8 mouse cellular contexts compared by ENCODE assay signal in the genomic region with DNA sequence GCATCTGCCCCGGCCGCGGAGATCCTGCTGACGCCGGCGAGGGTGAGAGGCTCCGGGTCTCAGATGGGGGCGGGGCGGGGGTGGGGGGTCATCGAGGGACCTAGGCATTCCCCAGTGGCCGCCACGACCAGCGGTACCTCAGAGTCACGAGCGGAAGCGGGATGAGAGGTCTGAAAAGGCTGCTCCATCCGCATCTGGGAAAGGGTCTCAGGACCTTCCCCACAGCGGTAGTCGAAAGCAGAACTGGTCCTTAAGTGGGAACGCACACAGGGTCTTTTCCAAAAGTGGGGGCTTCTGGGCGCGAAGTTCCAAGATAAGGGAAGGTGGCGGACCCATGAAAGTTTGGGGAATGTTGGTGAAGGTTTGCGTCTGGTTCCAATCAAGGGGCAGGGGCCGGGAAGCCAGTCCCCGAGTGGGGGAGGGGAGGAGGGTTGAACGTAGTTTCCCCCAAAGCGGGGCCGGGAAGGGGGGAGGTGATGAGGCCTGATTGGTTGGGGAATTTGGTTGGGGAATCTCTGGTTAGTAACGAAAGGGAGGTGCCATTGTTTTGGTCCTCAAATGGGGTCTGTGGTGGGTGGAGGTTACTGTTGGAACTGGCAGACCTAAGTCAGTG. TPM values are rescaled to one million over a fixed set of nuclear protein-coding genes. Genes with fewer than 3 reads are reported as not detected.
DNase-seq lines count a peak whose midpoint lies in the region; ATAC-seq lines count a peak whose summit lies in the region.

No protein-coding gene starts in this region.

- no peaks in the 10 kb centered on the region for H3K27me3 ChIP-seq in forebrain, embryonic 11.5 days (ENCODE audit: control insufficient read depth, insufficient read depth, low read length)
- H3K27me3 ChIP-seq in neural tube, embryonic 14.5 days (ENCODE audit: control insufficient read depth, insufficient read depth, low read length) = no peaks in the 10 kb centered on the region

- peak; percentile 73 for DNase-seq in right cerebral cortex, postnatal 14 days
- no peak for DNase-seq in right cerebral cortex, postnatal 25 days
- DNase-seq in brain, adult 2 months (ENCODE audit: low read depth, low spot score) = peak; percentile 55
- DNase-seq in forebrain, embryonic 11.5 days (ENCODE audit: low spot score) = peak; percentile 88
- DNase-seq in hindlimb bud, embryonic 11.5 days (ENCODE audit: extremely low spot score, low read depth, low spot score) = peak; percentile 81
- DNase-seq in lung, adult 18-20 months = peak; percentile 20
- no peak for DNase-seq in c-Kit-positive CD71-positive TER-119-positive erythroid progenitor cells, embryonic 14.5 days (ENCODE audit: low spot score)

- no peaks in the 10 kb centered on the region for H3K36me3 ChIP-seq in forebrain, embryonic 11.5 days (ENCODE audit: control insufficient read depth, insufficient read depth, low read length)
- H3K36me3 ChIP-seq in neural tube, embryonic 14.5 days (ENCODE audit: control insufficient read depth, insufficient read depth, low read length) = no peaks in the 10 kb centered on the region

- peak overlapping the region; percentile 77 for H3K27ac ChIP-seq in forebrain, embryonic 11.5 days (ENCODE audit: low read depth, low read length)
- H3K27ac ChIP-seq in neural tube, embryonic 14.5 days (ENCODE audit: low read depth, low read length) = peak overlapping the region; percentile 83

- under 1% methylated on average over 30 of the region's 30 CpGs for WGBS in forebrain, embryonic 11.5 days
- WGBS in neural tube, embryonic 14.5 days = 0% methylated on average over 30 of the region's 30 CpGs

- peak; percentile 54 for ATAC-seq in forebrain, embryonic 11.5 days (replicated peaks; ENCODE audit: low FRiP score)
- peak; percentile 56 for ATAC-seq in neural tube, embryonic 14.5 days (ENCODE audit: low read depth)

- H3K9me3 ChIP-seq in forebrain, embryonic 11.5 days (ENCODE audit: control insufficient read depth, low read length) = no peaks in the 10 kb centered on the region
- no peaks in the 10 kb centered on the region for H3K9me3 ChIP-seq in neural tube, embryonic 14.5 days (ENCODE audit: control insufficient read depth, low read length)

- H3K4me2 ChIP-seq in forebrain, embryonic 11.5 days (ENCODE audit: low read depth, low read length, severe bottlenecking) = peak overlapping the region; percentile 83
- peak overlapping the region; percentile 90 for H3K4me2 ChIP-seq in neural tube, embryonic 14.5 days (ENCODE audit: low read depth, low read length)

- H3K4me1 ChIP-seq in forebrain, embryonic 11.5 days (replicated peaks; ENCODE audit: control insufficient read depth, insufficient read depth, low read length) = peaks cover 30% of the 10 kb centered on the region
- H3K4me1 ChIP-seq in neural tube, embryonic 14.5 days (ENCODE audit: control insufficient read depth, insufficient read depth, low read length) = peaks cover 46% of the 10 kb centered on the region

- peak overlapping the region; percentile 83 for H3K9ac ChIP-seq in forebrain, embryonic 11.5 days (ENCODE audit: low read length)
- H3K9ac ChIP-seq in neural tube, embryonic 14.5 days (replicated peaks; ENCODE audit: low read depth, low read length) = peak overlapping the region; percentile 72

- peak overlapping the region; percentile 84 for H3K4me3 ChIP-seq in forebrain, embryonic 11.5 days (ENCODE audit: low read depth, low read length)
- H3K4me3 ChIP-seq in neural tube, embryonic 14.5 days (ENCODE audit: low read depth, low read length) = peak overlapping the region; percentile 81

RNA-seq across cellular contexts. Expression of a gene that starts 0.8 kb away (rescaled TPM):
- polyA plus RNA-seq in forebrain, embryonic 11.5 days (2014; fragmentation: Nextera tagmentation; extraction: Ambion mirVana) = 65.3 and 74.7 TPM in 2 replicates
- polyA plus RNA-seq in neural tube, embryonic 14.5 days (2014; fragmentation: Nextera tagmentation; extraction: Ambion mirVana) = 93.2 and 105 TPM in 2 replicates

RNA-seq across cellular contexts. Expression of a gene that starts 33.4 kb away (rescaled TPM):
- 0.60 and 1.1 TPM in 2 replicates for polyA plus RNA-seq in forebrain, embryonic 11.5 days (2014; fragmentation: Nextera tagmentation; extraction: Ambion mirVana)
- polyA plus RNA-seq in neural tube, embryonic 14.5 days (2014; fragmentation: Nextera tagmentation; extraction: Ambion mirVana) = 6.5 and 6.9 TPM in 2 replicates

Comparison
In these comparisons a context has a peak if more than half of its experiments do, and no peak if none do; other contexts are left out.
1. DNase-seq: peak in right cerebral cortex, postnatal 14 days (single experiment), brain, adult 2 months (single experiment), forebrain, embryonic 11.5 days (single experiment), hindlimb bud, embryonic 11.5 days (single experiment) and lung, adult 18-20 months (2 of 2); none in right cerebral cortex, postnatal 25 days (single experiment) and c-Kit-positive CD71-positive TER-119-positive erythroid progenitor cells, embryonic 14.5 days (single experiment).